Mouse (Mus musculus) urinary bladder, adult 2 months (tissue): ENCODE measurements around the gene Hist1h2bf. TPM values are rescaled to one million over a fixed set of nuclear protein-coding genes. Genes with fewer than 3 reads are reported as not detected.
A peak's percentile ranks its signal among the peaks of the same experiment; 100 is the strongest.
"Not testable (repeated sequence)": the region's sequence is repeated elsewhere in the genome, so short reads cannot be mapped to it uniquely, and the experiment has no call there.

ENCODE experiments used
- DNase-seq: peaks from one replicate; pipeline ENCODE4 v3.0.0; 2022; ENCODE audit warnings: low spot score
- polyA plus RNA-seq: library from polyadenylated mRNA; depleted of rRNA; stranded (reverse); fragments of >200 nt; gene quantifications from 2 replicates; pipeline ENCODE4 v1.2.3, GENCODE M21; 2012

The Hist1h2bf gene
- polyA plus RNA-seq, 1 experiment, result not detected

DNA sequence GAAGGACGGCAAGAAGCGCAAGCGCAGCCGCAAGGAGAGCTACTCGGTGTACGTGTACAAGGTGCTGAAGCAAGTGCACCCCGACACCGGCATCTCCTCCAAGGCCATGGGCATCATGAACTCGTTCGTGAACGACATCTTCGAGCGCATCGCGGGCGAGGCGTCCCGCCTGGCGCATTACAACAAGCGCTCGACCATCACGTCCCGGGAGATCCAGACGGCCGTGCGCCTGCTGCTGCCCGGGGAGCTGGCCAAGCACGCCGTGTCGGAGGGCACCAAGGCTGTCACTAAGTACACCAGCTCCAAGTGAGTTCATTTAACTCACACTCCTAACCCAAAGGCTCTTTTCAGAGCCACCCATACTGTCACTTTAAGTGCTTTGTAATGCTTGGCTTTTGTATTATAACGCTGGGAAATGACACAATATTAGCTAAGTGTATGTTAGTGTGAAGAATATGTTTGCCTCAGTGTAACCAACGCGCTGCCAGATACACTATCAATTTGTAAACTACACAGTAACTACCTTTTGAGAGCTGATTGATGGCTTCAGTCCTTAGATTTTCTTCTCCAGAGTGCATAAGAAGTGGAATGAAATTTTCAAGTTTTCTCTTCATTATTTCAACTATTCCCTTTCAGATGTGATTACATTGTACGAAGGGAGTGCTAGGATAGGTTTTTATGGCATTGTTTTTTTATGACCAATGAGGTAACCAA lies 2.3 kb downstream of the Hist1h2bf start:
- DNase-seq, result not testable (repeated sequence)

DNA sequence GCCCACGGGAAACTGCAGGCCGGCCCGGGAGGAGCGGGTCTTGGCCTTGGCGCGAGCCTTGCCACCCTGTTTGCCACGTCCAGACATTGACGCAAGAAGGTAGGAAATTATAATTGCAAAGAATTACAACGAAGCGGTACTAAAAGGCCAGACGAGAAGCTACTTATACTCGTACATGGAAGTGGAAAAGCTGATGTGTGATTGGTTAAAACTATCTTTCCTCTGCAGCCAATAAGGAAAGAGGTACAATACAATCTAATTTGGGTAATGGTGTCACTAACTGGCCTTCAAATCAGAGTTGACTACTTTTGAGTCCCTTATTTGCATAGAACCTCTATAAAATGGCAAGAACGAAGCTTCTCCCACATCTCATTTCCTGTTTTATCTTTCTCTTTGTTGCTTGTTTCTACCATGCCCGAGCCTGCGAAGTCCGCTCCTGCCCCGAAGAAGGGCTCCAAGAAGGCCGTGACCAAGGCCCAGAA lies 2.9 kb downstream of the Hist1h2bf start, which contains the start of the genes Hist1h2ae and Hist1h2bg:
Gene Hist1h2ae (minus strand): TSS at position 199 of the 482 bp plus-strand sequence.
Gene Hist1h2bg (plus strand): TSS at position 375 of the 482 bp plus-strand sequence.
- DNase-seq, result peak; percentile 61

DNA sequence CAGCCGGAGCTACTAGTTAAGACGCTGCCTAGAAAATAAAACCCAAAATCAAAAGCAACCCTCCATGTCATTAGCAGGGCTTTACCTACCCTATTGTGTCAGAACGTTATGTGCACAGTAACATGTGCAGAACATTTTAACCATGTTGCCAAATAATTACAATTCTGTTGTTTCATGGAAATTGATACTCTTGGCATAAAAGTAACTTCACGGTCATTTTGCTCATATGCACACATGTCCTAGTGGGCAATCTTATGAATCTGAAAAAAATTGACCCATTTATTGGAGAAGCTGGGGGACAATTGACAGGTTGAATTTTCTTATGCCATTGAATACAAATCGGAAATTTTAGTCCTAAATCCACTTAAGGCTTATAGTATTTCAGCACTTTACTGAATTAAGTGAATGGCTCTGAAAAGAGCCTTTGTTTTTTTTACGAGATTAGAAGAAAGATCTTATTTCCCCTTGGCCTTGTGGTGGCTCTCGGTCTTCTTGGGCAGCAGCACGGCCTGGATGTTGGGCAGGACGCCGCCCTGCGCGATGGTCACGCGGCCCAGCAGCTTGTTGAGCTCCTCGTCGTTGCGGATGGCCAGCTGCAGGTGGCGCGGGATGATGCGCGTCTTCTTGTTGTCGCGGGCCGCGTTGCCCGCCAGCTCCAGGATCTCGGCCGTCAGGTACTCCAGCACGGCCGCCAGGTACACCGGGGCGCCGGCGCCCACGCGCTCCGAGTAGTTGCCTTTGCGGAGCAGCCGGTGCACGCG lies 3.6 kb downstream of the Hist1h2bf start:
- not testable (repeated sequence) for DNase-seq

DNA sequence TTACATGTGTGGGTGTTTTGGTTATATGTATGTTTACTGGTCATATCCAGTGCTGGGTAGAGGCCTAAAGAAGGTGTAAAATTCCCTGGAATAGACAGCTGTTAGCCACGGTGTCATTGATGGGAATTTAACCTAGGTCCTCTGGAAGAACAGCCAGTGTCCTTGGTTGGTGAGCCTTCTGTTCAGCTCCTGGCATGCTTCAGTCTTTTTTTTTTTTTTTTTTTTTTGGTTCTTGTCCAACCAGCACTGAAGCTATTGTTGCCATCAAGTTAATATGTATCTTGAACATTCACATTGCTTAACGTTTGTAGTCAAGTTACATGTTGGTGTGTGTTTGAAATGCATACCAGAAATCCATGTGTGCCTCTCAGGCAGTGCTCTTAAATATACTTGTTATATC lies 9.5 kb downstream of the Hist1h2bf start:
- DNase-seq, result no peak

DNA sequence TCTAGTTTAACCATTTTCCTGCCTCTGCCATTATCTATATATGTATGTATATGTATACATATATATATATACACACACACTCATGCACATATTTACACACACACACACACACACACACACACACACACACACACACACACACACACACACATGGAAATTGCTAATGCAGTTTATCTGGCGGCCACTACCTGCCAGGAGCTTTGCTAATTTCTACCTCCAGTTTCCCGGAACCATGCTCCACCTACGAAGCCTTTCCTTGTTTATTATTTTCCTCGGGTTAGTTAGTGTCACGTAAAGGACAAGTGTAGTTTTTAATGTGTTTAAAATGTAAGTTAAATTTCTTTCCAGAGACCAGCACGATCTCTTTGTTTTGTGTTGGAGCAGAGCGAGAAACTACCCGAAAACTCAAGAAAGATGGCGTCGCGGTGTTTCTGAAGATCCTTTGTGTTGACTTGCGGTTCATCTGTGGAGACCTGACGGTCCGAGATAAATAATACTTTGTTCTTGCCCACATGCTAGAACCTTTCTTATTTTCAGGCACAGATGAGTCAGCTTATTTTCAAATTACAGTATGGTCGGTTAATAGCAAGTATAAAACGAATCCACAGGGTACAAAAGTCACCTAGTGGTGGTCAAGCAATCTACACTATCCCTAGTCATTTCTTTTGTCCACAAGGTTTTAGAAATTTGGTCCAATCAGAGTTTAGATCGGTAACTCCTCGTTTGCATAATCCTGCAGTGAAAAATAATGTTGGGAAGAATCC lies 11.1 kb downstream of the Hist1h2bf start:
- DNase-seq, result no peak

DNA sequence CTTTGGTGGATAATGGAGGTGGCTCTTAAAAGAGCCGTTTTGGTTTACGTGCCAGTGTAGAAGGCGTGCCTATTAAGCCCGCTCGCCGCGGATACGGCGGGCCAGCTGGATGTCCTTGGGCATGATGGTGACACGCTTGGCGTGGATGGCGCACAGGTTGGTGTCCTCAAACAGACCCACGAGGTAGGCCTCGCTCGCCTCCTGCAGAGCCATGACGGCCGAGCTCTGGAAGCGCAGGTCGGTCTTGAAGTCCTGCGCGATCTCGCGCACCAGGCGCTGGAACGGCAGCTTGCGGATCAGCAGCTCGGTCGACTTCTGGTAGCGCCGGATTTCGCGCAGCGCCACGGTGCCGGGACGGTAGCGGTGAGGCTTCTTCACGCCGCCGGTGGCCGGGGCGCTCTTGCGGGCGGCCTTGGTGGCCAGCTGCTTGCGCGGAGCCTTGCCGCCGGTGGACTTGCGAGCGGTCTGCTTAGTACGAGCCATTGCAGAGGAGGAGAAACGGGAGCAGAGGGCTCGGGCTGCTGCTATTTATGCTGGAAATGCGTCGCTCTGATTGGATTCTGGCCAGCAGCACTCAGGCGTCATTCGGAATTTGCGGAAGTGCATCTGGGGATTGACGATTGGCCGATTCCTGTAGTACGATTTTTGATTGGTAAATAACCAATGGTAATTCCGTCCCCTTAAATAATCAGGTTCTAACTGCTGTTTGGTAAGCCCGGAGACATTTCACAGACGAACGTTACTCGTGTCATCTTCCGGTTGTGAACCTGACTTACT lies 11.9 kb downstream of the Hist1h2bf start, which contains the start of gene Hist1h3e:
Gene Hist1h3e (minus strand): TSS at position 487 of the 777 bp plus-strand sequence.
- peak; percentile 90 for DNase-seq

DNA sequence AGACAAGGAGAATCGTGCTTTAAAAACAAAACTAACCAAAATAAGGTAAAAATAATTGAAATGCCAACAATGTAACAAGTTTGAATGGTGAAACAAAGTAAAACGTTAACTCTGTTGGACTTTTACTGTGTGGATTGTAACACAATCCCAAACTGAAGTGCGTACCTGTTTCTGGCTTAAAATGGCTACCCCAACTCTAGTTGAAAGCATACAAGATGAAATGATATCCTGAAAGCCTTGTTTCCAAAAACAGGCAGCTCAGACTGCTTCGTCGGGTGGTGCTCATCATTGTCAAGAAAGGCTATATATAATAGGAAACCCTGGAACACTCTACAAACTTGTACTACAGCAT lies 12.5 kb downstream of the Hist1h2bf start:
- not testable (repeated sequence) for DNase-seq

DNA sequence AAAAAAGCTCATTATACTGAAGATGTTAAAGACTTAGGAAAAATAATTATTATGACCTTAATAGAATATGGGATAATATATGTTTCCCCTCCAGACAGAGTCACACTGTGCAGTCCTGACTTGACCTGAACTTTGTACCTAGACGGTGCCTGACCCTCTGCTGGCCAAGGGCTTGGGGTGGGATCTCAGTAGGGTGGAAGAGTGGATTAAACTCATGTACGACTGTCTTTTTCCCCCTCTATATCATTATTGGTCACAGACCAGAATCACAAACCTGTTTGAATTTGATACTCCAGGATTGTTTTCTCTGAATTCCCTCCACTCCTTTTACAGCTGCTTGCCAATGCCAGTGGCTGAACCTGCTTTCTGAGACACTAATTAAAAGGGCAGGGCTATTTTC lies 13.3 kb downstream of the Hist1h2bf start:
- not testable (repeated sequence) for DNase-seq

DNA sequence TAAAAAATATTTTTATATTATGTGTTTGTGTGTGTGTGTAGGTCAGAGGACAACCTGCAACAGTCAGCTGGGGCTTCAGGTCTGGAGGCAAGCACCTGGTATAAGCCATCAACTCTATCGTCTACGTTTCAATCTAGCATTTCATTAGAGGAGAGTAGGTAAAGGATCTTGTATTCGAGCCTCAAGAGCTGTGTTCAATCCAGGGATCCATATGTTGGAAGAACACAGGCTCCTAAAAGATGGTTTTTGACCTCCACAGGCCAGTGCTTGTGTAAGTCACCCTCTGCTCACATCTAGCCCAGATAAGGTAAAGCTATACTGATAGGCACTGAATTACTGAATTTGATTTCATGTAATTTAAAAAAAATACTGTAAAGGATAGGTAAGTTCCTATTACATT lies 17.1 kb downstream of the Hist1h2bf start:
- DNase-seq, result no peak

DNA sequence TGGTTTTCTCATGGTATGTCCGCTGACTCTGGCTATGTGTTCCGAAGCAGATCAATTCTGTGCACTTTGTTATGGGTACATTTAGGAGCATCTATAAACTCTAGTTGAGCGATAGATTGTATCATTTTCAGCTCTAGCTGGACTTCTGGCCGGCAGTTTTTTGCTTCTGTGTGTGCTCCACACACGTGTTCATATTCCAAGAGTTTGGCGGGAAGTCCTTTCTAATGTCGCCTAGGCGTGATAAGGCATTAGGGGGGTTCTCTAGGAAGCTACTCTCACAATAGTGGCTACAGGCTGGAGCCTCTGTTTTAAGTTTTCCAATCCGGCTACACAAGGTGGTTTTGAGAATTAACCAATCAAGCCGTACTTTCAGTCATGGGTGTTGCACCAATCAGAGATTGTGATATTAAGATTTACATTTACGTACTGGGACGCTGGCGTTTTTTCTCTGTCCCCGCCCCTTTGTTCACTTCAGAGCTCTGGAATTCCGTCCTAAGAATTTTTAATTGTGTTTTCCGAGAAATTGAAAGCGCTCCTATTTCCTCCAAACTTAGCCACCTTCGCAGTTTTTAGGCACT lies 18.1 kb downstream of the Hist1h2bf start:
- peak; percentile 30 for DNase-seq

DNA sequence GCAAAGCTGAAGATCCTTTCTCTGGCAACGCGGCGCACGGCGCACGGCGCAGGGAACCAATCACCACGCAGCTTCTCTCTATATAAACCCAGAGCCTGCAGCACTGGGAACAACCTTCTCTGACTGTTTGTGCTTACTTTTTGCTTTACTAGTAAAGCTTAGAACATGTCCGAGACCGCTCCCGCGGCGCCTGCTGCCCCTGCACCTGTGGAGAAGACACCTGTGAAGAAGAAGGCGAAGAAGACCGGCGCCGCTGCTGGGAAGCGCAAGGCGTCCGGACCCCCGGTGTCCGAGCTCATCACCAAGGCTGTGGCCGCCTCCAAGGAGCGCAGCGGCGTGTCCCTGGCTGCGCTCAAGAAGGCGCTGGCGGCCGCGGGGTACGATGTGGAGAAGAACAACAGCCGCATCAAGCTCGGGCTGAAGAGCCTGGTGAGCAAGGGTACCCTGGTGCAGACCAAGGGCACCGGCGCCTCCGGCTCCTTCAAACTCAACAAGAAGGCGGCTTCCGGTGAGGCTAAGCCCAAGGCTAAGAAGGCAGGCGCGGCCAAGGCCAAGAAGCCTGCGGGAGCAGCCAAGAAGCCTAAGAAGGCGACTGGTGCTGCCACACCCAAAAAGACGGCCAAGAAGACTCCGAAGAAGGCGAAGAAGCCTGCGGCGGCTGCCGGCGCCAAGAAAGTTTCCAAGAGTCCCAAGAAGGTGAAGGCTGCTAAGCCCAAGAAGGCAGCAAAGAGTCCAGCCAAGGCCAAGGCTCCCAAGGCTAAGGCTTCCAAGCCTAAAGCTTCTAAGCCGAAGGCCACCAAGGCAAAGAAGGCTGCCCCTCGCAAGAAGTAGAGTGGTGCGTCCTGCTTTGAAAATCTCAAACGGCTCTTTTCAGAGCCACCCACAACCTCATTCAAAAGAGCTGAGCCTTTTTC lies 18.8 kb downstream of the Hist1h2bf start:
- peak; percentile 59 for DNase-seq

DNA sequence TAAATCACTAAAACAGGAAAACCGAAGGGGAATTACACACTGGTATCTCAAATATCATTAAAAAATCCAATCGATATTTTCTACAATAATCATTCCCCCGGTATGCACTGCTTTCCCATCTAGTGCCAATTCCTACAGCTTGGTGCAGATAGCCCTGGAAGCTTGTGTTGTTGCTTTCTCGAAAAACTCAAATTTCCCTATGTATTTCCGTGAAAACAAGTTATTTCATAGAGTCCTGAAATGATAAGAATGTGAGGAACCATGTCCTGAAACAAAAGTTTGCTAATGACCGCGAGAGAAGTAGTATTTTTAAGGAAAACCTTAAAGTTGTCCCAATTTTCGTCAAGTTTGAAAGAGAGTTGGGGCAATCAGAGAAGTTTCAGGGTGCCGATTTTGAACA lies 19.6 kb downstream of the Hist1h2bf start:
- DNase-seq, result no peak

DNA sequence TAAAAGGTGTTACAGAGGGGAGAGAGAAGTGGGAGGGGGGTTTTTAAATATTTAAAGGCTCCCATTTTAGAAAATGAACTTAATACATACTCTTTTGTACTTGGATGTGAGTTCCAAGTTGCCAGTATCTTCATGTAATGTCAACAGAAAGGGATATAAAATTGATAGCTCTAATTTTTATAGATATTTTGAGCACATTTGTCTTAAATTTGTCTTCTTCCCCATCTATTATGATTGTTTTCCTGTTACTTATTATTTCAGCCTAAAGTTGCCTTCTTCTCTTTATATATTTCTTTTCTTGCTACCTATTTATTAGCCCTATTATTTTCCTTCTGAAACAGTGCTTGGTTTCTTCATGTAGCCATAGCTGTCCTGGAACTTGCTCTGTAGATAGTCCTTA lies 21.0 kb downstream of the Hist1h2bf start, which contains the start of gene Hist1h1d:
Gene Hist1h1d (plus strand): TSS at position 301 of the 400 bp plus-strand sequence.
- no peak for DNase-seq

DNA sequence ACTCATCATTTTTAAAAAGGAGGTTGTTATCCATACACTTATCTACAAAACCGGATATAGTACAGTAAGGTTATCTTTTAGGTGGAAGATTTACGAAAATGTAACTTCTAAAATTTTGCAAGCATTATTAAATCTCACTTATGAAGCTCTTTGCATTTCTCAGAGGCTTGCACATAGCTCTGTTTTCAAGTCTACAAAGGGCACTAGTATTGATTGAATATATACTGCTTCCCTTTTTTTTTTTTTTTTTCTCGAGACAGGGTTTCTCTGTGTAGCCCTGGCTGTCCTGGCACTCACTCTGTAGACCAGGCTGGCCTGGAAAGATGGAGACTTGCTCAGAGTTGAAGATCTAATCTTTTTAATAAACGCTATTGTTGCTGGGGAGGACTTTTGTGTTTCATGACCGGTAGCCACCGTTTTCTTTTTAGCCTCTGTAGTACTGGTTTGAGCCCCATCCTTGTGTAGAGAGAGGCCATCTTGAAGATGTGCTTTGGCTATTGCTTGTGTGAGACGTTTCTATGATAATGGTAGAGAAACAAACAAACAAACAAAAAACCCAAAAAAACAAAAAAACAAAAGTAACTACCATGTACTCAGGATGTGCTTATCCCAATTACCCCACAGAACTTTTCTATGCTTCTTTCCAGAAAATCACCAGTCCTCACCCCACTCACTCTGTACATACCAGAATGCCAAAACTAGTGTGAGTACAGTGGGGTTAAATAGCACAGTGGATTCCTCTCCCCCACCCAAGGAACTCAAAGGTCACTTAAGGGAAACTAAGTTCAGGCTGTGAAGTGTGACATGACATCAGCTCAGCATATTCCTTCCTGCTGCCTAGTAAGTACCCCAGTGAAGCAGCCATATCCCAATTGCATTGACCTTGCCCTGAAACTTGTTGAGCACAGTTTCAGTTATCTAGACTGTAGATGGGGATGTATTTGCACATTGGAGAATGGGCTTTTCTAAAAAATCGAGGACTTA lies 21.8 kb downstream of the Hist1h2bf start:
- no peak for DNase-seq

DNA sequence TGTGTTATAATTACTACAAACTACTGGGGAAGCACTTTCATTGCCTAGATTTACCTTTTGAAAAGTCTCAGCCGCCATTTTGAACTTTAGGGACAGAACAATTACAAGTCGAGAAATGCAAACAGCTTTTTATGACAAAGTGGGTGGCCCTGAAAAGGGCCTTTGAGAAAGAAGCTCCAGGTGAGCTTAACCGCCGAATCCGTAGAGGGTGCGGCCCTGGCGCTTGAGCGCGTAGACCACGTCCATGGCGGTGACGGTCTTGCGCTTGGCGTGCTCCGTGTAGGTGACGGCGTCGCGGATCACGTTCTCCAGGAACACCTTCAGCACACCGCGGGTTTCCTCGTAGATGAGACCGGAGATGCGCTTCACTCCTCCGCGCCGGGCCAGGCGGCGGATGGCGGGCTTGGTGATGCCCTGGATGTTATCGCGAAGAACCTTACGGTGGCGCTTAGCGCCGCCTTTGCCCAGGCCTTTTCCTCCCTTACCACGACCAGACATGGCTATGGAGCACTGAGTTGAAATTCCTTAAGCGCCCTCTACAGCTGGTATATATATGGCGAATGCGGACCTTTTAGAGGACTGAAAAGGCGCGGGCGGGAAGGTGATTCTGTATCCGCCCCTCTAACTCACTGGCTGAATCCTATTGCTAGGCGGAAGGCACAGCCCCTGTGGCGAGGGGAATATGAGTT lies 22.7 kb downstream of the Hist1h2bf start, which contains the start of gene Hist1h4f:
Gene Hist1h4f (minus strand): TSS at position 503 of the 689 bp plus-strand sequence.
- DNase-seq, result peak; percentile 67

DNA sequence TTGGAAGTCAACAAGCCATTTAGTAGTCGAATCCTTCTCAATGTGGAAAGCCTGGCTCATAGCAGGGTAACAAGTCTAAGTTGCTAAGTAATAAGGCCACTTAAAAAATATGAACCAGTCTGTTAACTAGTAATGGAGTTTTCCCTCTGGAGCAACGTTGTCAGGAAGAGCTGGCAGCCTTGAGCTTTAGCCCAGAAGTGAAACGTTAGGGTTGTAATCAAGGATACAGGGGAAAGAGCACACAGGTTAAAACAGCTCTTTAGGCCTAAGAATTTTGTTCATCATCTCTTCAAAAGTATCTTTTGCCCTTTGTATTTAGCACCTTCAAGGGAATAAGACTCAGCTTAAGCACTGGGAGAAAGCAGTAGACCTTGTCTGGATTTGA lies 23.2 kb downstream of the Hist1h2bf start:
- no peak for DNase-seq

DNA sequence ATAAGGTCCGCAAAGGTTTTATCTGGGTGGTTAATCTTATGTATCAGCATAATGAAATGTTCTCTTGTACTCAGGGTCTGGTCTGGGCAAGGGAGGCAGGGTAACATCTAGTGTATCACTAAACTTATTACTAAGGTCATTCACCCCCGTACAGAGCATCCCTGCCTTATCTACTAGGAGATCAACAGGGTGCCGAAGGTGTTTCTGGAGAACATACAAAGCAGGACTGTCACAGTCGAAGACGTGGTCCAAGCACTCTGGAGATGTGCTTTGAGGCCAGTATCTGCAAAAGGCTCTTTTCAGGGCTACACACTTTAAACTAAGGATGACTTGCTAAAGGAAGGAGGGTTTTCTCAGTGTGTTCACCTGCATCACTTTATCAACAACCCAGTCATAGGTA lies 27.3 kb downstream of the Hist1h2bf start:
- DNase-seq, result no peak

DNA sequence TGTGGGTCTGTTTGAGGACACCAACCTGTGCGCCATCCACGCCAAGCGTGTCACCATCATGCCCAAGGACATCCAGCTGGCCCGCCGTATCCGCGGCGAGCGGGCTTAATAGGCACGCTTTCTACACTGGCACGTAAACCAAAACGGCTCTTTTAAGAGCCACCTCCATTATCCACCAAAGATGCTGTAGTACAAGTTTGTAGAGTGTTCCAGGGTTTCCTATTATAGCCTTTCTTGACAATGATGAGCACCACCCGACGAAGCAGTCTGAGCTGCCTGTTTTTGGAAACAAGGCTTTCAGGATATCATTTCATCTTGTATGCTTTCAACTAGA lies 29.2 kb downstream of the Hist1h2bf start:
- not testable (repeated sequence) for DNase-seq
